Mouse (Mus musculus): Measurements from ENCODE around the gene Crnkl1. TPM values are rescaled to one million over a fixed set of nuclear protein-coding genes. Genes with fewer than 3 reads are reported as not detected.

Crnkl1 gene
- 13.3 and 17.2 TPM in 2 replicates for polyA plus RNA-seq (2012; rRNA removed)
- 23.7 and 29.5 TPM in 2 replicates for polyA plus RNA-seq (2014; fragmentation: Nextera tagmentation; extraction: Ambion mirVana)

DNA sequence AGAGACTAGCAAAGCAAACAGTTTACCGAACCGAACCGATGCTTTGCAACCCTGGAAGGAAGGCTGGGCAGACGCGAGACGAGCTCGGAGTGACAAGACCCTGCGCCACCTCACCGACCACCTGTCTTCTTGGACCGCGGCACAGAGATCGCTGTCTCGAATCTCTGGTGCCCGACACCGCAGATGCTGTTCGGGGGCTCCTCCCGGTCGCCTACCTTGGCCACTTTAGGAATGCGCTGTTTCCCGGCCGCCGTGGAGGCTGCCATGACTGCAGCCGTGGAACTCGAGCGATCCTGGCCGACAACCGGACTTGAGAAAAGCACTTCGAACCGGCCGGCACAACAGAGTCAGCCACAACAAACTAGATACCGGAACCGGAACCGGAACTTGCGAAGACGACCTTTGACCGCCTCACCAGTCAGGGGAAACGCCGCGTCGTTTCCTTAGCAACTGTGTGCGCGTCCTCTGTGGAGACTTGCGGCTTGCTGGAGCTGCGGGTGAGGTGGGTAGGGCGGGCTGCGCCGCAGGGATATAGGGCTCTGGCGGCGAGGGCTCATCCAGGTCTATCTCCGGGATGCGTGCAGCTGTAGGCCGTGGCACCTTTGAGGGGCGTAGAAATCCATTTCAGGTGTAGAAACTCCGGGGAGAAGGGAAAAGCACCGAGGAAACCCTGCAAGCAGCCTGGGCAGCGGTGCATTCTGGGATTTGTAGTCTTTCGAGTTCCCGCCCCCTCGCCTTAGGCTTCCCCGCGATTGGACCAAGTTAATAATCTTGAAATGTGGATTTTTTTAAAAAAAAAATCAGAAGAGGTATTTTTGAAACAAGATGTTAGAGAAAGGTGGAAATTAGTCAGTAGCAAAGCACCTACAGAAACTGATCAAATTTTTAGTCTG is at the start of gene Crnkl1, which contains the start of gene Cfap61:
TSS of gene Crnkl1 (minus strand) at position 676 of the 893 bp plus-strand sequence.
TSS of gene Cfap61 (plus strand) at position 446 of the 893 bp plus-strand sequence.
- no peak within 1 kb of the TSS for H3K27ac ChIP-seq (replicated peaks; ENCODE audit: low read depth, low read length)
- ATAC-seq (ENCODE audit: low FRiP score, low read depth): peak; percentile 99
- H3K4me3 ChIP-seq (replicated peaks; ENCODE audit: low read length): peak within 1 kb of the TSS; percentile 83
- H3K36me3 ChIP-seq (ENCODE audit: control insufficient read depth, insufficient read depth, low read length): peaks cover 29% of the 10 kb centered on the region
- peak within 1 kb of the TSS; percentile 75 for H3K4me2 ChIP-seq (replicated peaks; ENCODE audit: low read depth, low read length, severe bottlenecking)
- H3K4me1 ChIP-seq (ENCODE audit: control insufficient read depth, insufficient read depth, low read length): peaks cover 5% of the 10 kb centered on the region; the same call in 1 of the 2 replicates
- peak within 1 kb of the TSS; percentile 64 for H3K9ac ChIP-seq (ENCODE audit: low read depth, low read length, severe bottlenecking)
- DNase-seq (ENCODE audit: low spot score): peak; percentile 98
- no peaks in the 10 kb centered on the region for H3K9me3 ChIP-seq (ENCODE audit: control insufficient read depth, low read length)
- WGBS: under 1% methylated on average over 61 of the region's 61 CpGs
- no peak for TF ChIP-seq POLR2A (IDR thresholded peaks at IDR 0.05; ENCODE audit: borderline replicate concordance, extremely low read depth, insufficient read depth, insufficient read length)
- H3K27me3 ChIP-seq (ENCODE audit: control insufficient read depth, insufficient read depth, low read length): no peaks in the 10 kb centered on the region

DNA sequence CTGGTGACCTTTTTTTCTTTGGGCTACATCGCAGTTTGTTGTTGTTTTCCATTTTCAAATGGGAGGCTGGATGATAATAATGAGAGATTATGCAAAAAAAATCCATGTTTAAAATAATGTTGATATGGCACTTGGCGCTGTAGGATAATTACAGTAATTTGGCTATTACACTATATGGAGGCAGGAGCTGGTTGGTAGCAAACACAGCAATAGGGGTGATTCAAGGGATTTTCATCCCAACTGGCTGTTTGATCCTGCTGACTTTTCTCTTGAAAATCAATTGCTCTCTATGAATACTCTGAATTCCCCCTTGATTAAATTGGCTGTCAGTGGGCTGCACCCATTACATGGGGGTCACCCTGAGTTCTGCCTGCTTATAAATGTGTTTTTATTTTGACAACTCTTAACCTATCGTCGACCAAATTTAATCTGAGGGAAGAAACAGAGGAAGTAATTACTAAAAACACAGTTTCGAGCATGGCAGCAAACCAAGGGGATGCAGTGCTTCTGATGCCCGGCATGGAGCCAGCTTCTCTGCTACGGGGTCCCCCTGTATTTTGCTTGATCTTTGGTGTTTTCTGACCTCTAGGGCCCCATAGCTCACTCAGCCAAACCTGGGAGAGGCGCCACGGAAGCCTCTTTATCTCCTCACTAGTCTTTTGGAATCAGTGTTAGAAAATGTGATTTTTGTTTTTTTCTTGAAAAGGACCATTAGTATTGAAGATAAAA is 47.7 kb upstream of the Crnkl1 start:
- WGBS: 76% methylated on average over 9 of the region's 9 CpGs
- H3K4me2 ChIP-seq (replicated peaks; ENCODE audit: low read depth, low read length, severe bottlenecking): no peak overlapping the region
- no peak overlapping the region for H3K27ac ChIP-seq (replicated peaks; ENCODE audit: low read depth, low read length)
- DNase-seq (ENCODE audit: low spot score) (no peak), ATAC-seq (ENCODE audit: low FRiP score, low read depth) (no peak)
- H3K4me3 ChIP-seq (replicated peaks; ENCODE audit: low read length): no peak overlapping the region
- H3K9me3 ChIP-seq (ENCODE audit: control insufficient read depth, low read length): no peaks in the 10 kb centered on the region
- H3K36me3 ChIP-seq (ENCODE audit: control insufficient read depth, insufficient read depth, low read length): no peaks in the 10 kb centered on the region
- no peaks in the 10 kb centered on the region for H3K27me3 ChIP-seq (ENCODE audit: control insufficient read depth, insufficient read depth, low read length)
- H3K9ac ChIP-seq (ENCODE audit: low read depth, low read length, severe bottlenecking): no peak overlapping the region
- no peak for TF ChIP-seq POLR2A (IDR thresholded peaks at IDR 0.05; ENCODE audit: borderline replicate concordance, extremely low read depth, insufficient read depth, insufficient read length)
- H3K4me1 ChIP-seq (ENCODE audit: control insufficient read depth, insufficient read depth, low read length): peaks cover 6% of the 10 kb centered on the region; the same call in 1 of the 2 replicates

DNA sequence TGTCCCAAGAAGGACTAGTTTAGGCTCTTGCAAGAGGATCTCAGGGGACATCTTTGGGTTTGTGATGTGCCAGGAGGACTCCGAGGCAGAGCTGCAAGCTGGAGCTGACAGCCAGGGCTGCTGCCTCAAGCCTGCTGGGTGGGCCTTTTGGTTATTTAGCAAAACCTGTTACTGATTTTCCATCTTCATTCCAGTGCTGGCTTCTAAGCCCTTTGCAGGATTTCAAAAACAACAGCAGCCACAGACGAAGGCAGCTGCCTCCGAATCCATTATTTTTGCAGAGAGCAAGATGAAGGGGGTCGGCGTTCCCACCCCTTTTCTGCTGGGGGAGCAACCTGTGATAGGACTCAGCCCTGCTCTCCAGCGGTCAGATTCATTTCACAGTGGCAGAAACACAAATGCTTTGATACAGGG is 46.9 kb upstream of the Crnkl1 start:
- Histone ChIP-seq H3K4me2 (replicated peaks; ENCODE audit: low read depth, low read length, severe bottlenecking) (no peak overlapping the region), H3K27ac (replicated peaks; ENCODE audit: low read depth, low read length) (no peak overlapping the region), H3K9me3 (ENCODE audit: control insufficient read depth, low read length) (no peaks in the 10 kb centered on the region)

DNA sequence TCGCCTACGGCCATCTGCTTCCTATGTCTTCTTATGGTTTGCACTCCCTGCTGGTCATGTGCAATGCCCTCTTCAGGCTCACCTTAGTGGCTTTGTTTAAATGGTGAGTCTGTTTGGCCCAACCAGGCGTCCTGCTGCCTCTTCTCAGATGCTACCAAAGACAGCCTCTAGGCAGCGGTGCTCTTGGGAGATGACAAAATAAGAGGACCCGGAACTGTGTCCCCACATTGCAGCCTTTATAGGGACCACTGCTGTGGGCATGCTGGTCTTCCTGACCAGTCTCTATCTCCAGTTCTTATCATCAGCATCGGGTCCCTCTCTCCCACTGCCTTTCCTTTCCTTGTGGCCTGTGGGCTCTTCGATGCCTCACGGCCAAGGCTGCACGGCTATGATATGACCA is 46.1 kb upstream of the Crnkl1 start:
- no peak overlapping the region for H3K27ac ChIP-seq (replicated peaks; ENCODE audit: low read depth, low read length)
- H3K4me3 ChIP-seq (replicated peaks; ENCODE audit: low read length): no peak overlapping the region
- no peak overlapping the region for H3K9ac ChIP-seq (ENCODE audit: low read depth, low read length, severe bottlenecking)
- DNase-seq (ENCODE audit: low spot score) (no peak), ATAC-seq (ENCODE audit: low FRiP score, low read depth) (no peak)
- no peaks in the 10 kb centered on the region for H3K36me3 ChIP-seq (ENCODE audit: control insufficient read depth, insufficient read depth, low read length)
- H3K9me3 ChIP-seq (ENCODE audit: control insufficient read depth, low read length): no peaks in the 10 kb centered on the region
- no peak overlapping the region for H3K4me2 ChIP-seq (replicated peaks; ENCODE audit: low read depth, low read length, severe bottlenecking)
- 87% methylated on average over 9 of the region's 9 CpGs for WGBS
- H3K4me1 ChIP-seq (ENCODE audit: control insufficient read depth, insufficient read depth, low read length): peaks cover 6% of the 10 kb centered on the region; the same call in 1 of the 2 replicates
- no peaks in the 10 kb centered on the region for H3K27me3 ChIP-seq (ENCODE audit: control insufficient read depth, insufficient read depth, low read length)
- no peak for TF ChIP-seq POLR2A (IDR thresholded peaks at IDR 0.05; ENCODE audit: borderline replicate concordance, extremely low read depth, insufficient read depth, insufficient read length)

More for the DNA sequence above, 46.9 kb upstream of the Crnkl1 start:
- Histone ChIP-seq H3K4me3 (replicated peaks; ENCODE audit: low read length) (no peak overlapping the region), H3K4me1 (ENCODE audit: control insufficient read depth, insufficient read depth, low read length) (peaks cover 6% of the 10 kb centered on the region; the same call in 1 of the 2 replicates), H3K27me3 (ENCODE audit: control insufficient read depth, insufficient read depth, low read length) (no peaks in the 10 kb centered on the region), H3K9ac (ENCODE audit: low read depth, low read length, severe bottlenecking) (0 out of 2 replicates have a peak overlapping the region, but pooled peaks have one; percentile 3), H3K36me3 (ENCODE audit: control insufficient read depth, insufficient read depth, low read length) (no peaks in the 10 kb centered on the region)
- no peak for TF ChIP-seq POLR2A (IDR thresholded peaks at IDR 0.05; ENCODE audit: borderline replicate concordance, extremely low read depth, insufficient read depth, insufficient read length)
- ATAC-seq (ENCODE audit: low FRiP score, low read depth) (no peak), DNase-seq (ENCODE audit: low spot score) (peak; percentile 17)
- 25% methylated on average over 6 of the region's 6 CpGs for WGBS

DNA sequence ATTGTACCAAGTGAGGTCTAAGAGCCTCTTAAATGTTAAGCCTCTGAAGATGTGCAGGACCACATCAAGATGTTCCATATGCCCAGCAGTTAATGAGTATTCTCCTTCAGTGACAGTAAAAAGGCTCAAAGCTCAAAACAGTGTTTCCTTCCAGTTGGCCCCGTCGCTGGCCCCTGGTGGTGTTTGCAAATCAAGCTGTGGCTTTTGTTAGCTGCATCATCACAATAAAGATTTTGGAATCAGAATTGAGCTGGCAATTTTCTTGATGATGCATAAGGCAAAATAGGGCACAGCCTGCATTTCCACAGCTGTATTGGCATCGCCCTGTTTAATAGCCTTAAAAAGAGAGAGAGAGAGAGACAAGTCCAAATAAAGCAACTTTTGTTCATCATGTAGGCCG is 44.8 kb upstream of the Crnkl1 start:
- ATAC-seq (ENCODE audit: low FRiP score, low read depth) (no peak), DNase-seq (ENCODE audit: low spot score) (no peak)
- no peak overlapping the region for H3K4me3 ChIP-seq (replicated peaks; ENCODE audit: low read length)
- H3K27me3 ChIP-seq (ENCODE audit: control insufficient read depth, insufficient read depth, low read length): no peaks in the 10 kb centered on the region
- H3K27ac ChIP-seq (replicated peaks; ENCODE audit: low read depth, low read length): no peak overlapping the region
- no peak overlapping the region for H3K4me2 ChIP-seq (replicated peaks; ENCODE audit: low read depth, low read length, severe bottlenecking)
- H3K9ac ChIP-seq (ENCODE audit: low read depth, low read length, severe bottlenecking): no peak overlapping the region
- no peak for TF ChIP-seq POLR2A (IDR thresholded peaks at IDR 0.05; ENCODE audit: borderline replicate concordance, extremely low read depth, insufficient read depth, insufficient read length)
- WGBS: 50% methylated on average over 4 of the region's 4 CpGs
- H3K36me3 ChIP-seq (ENCODE audit: control insufficient read depth, insufficient read depth, low read length): no peaks in the 10 kb centered on the region
- peaks cover 6% of the 10 kb centered on the region; the same call in 1 of the 2 replicates for H3K4me1 ChIP-seq (ENCODE audit: control insufficient read depth, insufficient read depth, low read length)
- H3K9me3 ChIP-seq (ENCODE audit: control insufficient read depth, low read length): no peaks in the 10 kb centered on the region

Measured in limb, embryonic 14.5 days (tissue).